Mouse (Mus musculus) hindbrain, embryonic 15.5 days (tissue): ENCODE data around the gene Sfrp4. TPM values are rescaled to one million over a fixed set of nuclear protein-coding genes. Genes with fewer than 3 reads are reported as not detected.
A peak's percentile ranks its signal among the peaks of the same experiment; 100 is the strongest.

Experiments
- ATAC-seq: fragments of 200-750 bp; cut with Nextera tagmentation; 2 replicates; pipeline ENCODE4 v1.8.0; 2017; ENCODE audit warnings: low read depth, moderate number of reproducible peaks, moderate TSS enrichment; ENCODE audit not compliant: low FRiP score
- H3K27ac ChIP-seq: fragments of 300-500 bp; sonication (generic); replicated peaks from 2 replicates; pipeline ENCODE4 v1.5.1; 2015; ENCODE audit warnings: mild to moderate bottlenecking, inconsistent platforms
- H3K27me3 ChIP-seq: fragments of 300-500 bp; sonication (generic); 2 replicates; pipeline ENCODE4 v1.6.1; 2015; ENCODE audit warnings: control low read depth, inconsistent platforms
- H3K36me3 ChIP-seq: fragments of 300-500 bp; sonication (generic); 2 replicates; pipeline ENCODE4 v1.6.1; 2015; ENCODE audit warnings: control low read depth, inconsistent platforms
- H3K4me1 ChIP-seq: fragments of 300-500 bp; sonication (generic); replicated peaks from 2 replicates; pipeline ENCODE4 v1.6.1; 2015; ENCODE audit warnings: control low read depth, inconsistent platforms
- H3K4me2 ChIP-seq: fragments of 300-500 bp; sonication (generic); 2 replicates; pipeline ENCODE4 v1.6.1; 2015; ENCODE audit warnings: moderate library complexity, mild to moderate bottlenecking, inconsistent platforms
- H3K4me3 ChIP-seq: fragments of 300-500 bp; sonication (generic); 2 replicates; pipeline ENCODE4 v1.5.1; 2015; ENCODE audit warnings: mild to moderate bottlenecking, inconsistent platforms
- H3K9ac ChIP-seq: fragments of 300-500 bp; sonication (generic); 2 replicates; pipeline ENCODE4 v1.6.1; 2015; ENCODE audit warnings: inconsistent platforms
- H3K9me3 ChIP-seq: fragments of 300-500 bp; sonication (generic); 2 replicates; pipeline ENCODE4 v1.6.1; 2016; ENCODE audit warnings: control low read depth, inconsistent platforms
- WGBS: fragments of 180-500 bp; shearing (Covaris S2); methylation state at CpG from one replicate; pipeline ENCODE4 v1.1.7; 2015; 5-methylcytosine and 5-hydroxymethylcytosine counted together
- polyA plus RNA-seq: library from polyadenylated mRNA; unstranded; fragments of >200 nt; fragmentation: Nextera tagmentation; extraction: Ambion mirVana; gene quantifications from 2 replicates; pipeline ENCODE4 v1.2.1, GENCODE M21; 2015

Sfrp4 gene
- polyA plus RNA-seq, 1 experiment from 2014 or later, result 3.1 TPM

DNA sequence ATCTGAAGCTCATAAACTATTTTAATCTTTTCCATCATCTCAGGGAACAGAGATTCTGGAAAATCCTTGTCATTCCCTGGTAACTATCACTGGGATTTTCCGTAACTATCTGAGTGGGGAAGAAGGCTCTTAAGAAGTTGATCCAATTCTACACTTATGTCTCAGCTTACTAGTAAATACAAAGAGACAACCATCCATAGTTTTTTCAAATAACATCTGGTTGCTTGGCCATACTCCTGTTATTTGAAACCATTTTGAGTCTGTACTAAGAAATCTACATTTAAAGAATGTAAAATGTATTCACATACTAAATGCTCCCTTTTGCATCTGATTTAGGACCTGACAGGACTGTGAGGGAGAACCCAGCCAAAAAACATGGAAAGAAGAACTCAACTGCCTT, 9.5 kb upstream of the Sfrp4 start:
- 83% methylated on average over 1 of the region's 1 CpGs for WGBS
- Histone ChIP-seq H3K9me3 (no peaks in the 10 kb centered on the region), H3K27me3 (no peaks in the 10 kb centered on the region), H3K4me2 (no peak overlapping the region), H3K27ac (no peak overlapping the region), H3K4me1 (peaks cover 12% of the 10 kb centered on the region), H3K36me3 (no peaks in the 10 kb centered on the region), H3K9ac (no peak overlapping the region), H3K4me3 (no peak overlapping the region)
- no peak for ATAC-seq

GRCm38 (mm10) chr13:19614311-19614710, 8.6 kb upstream of the Sfrp4 start:
- peaks cover 17% of the 10 kb centered on the region for H3K4me1 ChIP-seq
- H3K36me3 ChIP-seq, result no peaks in the 10 kb centered on the region
- no peak overlapping the region for H3K9ac ChIP-seq
- no peak overlapping the region for H3K4me3 ChIP-seq
- H3K4me2 ChIP-seq, result no peak overlapping the region
- H3K27me3 ChIP-seq, result no peaks in the 10 kb centered on the region
- 91% methylated on average over 1 of the region's 1 CpGs for WGBS
- H3K27ac ChIP-seq, result no peak overlapping the region
- no peaks in the 10 kb centered on the region for H3K9me3 ChIP-seq
- ATAC-seq, result no peak

DNA sequence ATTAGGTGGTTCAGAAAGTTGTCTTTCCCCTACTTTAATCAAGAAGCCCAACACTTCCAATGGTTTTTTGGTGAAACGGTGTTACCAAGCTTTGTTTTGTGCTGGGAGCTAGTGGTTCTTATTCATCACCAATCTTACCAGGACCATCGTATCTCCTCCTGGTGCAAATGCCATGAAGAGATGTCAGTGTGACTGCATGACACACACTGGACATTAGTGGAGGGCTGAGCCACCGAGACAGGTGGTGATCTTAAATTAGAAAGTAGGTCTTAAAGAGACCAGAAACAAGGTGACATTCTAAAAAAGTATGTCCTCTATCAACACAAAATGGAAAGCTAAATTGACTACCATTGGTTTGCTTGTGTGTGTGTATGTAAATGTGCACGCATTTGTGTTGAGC, 4.8 kb upstream of the Sfrp4 start:
- H3K27ac ChIP-seq, result no peak overlapping the region
- peak overlapping the region; percentile 81 for H3K4me2 ChIP-seq
- no peaks in the 10 kb centered on the region for H3K9me3 ChIP-seq
- peak overlapping the region; percentile 89; the same call in 1 of the 2 replicates for H3K4me3 ChIP-seq
- H3K9ac ChIP-seq, result no peak overlapping the region
- no peak for ATAC-seq
- no peaks in the 10 kb centered on the region for H3K36me3 ChIP-seq
- H3K27me3 ChIP-seq, result no peaks in the 10 kb centered on the region; the same call in 1 of the 2 replicates
- 93% methylated on average over 4 of the region's 4 CpGs for WGBS
- H3K4me1 ChIP-seq, result peaks cover 19% of the 10 kb centered on the region

GRCm38 (mm10) chr13:19618841-19619215, 4.1 kb upstream of the Sfrp4 start:
- no peaks in the 10 kb centered on the region for H3K9me3 ChIP-seq
- ATAC-seq, result peak; percentile 36; the same call in 1 of the 2 replicates
- H3K36me3 ChIP-seq, result no peaks in the 10 kb centered on the region
- H3K4me2 ChIP-seq, result peak overlapping the region; percentile 81
- H3K4me1 ChIP-seq, result peaks cover 26% of the 10 kb centered on the region
- 1% methylated on average over 5 of the region's 5 CpGs for WGBS
- H3K27ac ChIP-seq, result peak overlapping the region; percentile 92
- H3K9ac ChIP-seq, result peak overlapping the region; percentile 93
- H3K27me3 ChIP-seq, result no peaks in the 10 kb centered on the region; the same call in 1 of the 2 replicates
- peak overlapping the region; percentile 89 for H3K4me3 ChIP-seq

DNA sequence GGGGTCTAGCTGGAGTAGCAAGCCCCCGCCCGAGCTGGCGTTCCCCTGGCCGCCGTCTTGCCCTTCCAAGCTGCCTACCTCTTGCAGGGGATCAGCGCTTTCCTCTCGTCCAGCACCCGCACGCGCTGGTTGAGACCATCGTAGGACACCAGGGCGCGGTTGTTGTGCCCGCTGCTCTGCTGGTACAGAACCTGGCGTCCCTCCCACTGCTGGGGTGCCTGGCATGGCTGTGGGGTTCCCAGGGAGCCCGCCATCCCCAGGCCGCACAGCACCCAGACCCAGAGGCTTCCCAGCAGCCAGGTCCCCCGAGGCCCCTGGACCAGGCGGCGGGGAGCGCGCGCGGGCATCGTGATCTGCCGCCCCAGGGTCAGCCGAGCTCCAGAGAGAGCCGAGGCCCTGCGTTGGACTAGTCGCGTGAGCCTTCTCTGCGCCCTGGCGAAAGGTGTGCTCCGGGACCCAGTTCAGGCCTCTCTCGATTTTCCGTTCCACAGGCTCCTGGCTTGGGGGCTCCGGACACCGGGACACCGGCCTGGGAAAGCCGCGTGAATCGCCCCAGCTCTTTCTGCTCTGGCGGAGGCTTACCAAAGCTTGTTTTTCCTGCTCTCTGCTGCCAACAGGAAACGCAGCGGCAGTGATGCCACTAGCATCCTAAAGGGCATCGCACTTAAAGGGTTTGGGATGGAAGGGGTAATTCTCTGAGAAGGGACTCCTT, 3.5 kb upstream of the Sfrp4 start, which contains the start of gene Epdr1:
Gene Epdr1, minus strand, starts transcription at position 712 of the 712 bp plus-strand sequence.
- WGBS, result under 1% methylated on average over 46 of the region's 46 CpGs
- peak; percentile 85 for ATAC-seq
- no peaks in the 10 kb centered on the region; the same call in 1 of the 2 replicates for H3K27me3 ChIP-seq
- H3K9me3 ChIP-seq, result no peaks in the 10 kb centered on the region
- H3K27ac ChIP-seq, result peak within 1 kb of the TSS; percentile 92
- peaks cover 30% of the 10 kb centered on the region for H3K4me1 ChIP-seq
- H3K9ac ChIP-seq, result peak within 1 kb of the TSS; percentile 93
- peak within 1 kb of the TSS; percentile 89 for H3K4me3 ChIP-seq
- H3K4me2 ChIP-seq, result peak within 1 kb of the TSS; percentile 81
- no peaks in the 10 kb centered on the region for H3K36me3 ChIP-seq

DNA sequence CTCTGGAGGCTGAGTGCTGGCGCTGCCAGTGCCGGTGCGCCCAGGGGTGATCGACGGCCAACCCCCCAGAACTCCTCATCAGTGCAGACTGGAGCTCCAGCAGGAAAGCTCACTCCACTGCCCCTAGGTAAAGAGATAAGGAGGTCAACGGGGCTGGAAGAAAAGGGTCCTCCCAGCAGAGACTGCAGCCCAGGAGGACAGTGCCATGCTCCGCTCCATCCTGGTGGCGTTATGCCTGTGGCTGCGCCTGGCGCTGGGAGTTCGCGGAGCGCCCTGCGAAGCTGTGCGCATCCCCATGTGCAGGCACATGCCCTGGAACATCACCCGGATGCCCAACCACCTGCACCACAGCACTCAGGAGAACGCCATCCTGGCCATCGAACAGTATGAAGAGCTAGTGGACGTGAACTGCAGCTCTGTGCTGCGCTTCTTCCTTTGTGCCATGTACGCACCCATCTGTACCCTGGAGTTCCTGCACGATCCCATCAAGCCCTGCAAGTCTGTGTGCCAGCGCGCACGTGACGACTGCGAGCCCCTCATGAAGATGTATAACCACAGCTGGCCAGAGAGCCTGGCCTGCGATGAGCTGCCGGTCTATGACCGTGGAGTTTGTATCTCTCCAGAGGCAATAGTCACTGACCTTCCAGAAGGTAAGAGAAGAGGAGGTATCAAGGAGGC, 463 bp downstream of the Sfrp4 start:
- Histone ChIP-seq H3K4me1 (peaks cover 24% of the 10 kb centered on the region), H3K9ac (peak overlapping the region; percentile 51), H3K9me3 (no peaks in the 10 kb centered on the region), H3K4me2 (peak overlapping the region; percentile 63), H3K27ac (no peak overlapping the region), H3K4me3 (peak overlapping the region; percentile 45), H3K27me3 (no peaks in the 10 kb centered on the region; the same call in 1 of the 2 replicates), H3K36me3 (no peaks in the 10 kb centered on the region)
- peak; percentile 58 for ATAC-seq
- 14% methylated on average over 30 of the region's 30 CpGs for WGBS

DNA sequence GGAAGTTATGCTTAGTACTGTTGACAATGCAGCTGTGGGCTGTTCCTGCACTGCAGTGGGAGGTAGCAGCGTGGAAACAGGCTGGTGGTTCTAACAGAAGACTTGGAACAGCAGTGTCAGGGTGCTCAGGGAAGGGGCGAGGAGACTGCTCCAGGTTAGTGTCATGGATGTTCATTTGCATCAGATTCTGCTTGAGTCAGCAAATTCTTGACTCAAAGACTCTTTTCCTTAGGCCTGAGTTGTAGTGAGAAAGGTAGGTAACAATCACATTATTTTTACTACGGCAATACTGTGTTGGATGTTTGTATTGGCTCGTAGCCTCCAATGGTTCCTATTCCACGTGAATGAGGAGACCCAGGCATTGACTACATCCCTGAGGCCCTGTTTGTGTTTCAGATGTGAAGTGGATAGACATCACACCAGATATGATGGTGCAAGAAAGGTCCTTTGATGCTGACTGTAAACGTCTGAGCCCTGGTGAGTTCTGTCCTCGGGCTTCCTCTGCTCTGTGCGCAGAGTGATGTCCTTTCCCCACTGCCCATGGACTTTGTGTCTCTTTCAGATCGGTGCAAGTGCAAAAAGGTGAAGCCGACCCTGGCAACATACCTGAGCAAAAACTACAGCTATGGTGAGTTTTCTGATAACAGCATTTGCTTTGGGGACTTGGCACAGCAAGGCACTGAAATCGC, 1.9 kb downstream of the Sfrp4 start:
- 86% methylated on average over 11 of the region's 11 CpGs for WGBS

DNA sequence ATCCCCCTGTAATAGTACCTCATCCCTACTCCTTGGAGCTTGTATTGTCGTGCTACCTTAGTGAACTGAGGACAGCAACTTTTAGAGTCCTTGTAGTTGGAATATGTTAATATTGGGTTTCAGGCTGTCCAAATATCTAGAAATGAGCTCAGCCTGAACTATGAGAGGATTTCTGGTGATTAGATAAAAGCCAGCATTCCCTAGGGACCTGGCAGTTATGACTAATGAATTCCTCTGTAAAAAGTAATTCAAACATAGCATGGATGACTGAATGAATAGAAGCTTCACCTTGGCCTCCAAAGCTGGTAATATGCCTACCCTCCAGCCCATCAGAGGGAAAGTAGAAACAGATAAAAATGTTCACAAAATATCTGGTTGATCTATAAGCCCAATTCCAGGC, 3.6 kb downstream of the Sfrp4 start:
- no peaks in the 10 kb centered on the region for H3K36me3 ChIP-seq
- H3K4me1 ChIP-seq, result peaks cover 19% of the 10 kb centered on the region
- H3K9ac ChIP-seq, result no peak overlapping the region
- H3K27ac ChIP-seq, result no peak overlapping the region
- 83% methylated on average over 1 of the region's 1 CpGs for WGBS
- ATAC-seq, result no peak
- no peak overlapping the region for H3K4me2 ChIP-seq
- H3K9me3 ChIP-seq, result no peaks in the 10 kb centered on the region
- no peaks in the 10 kb centered on the region for H3K27me3 ChIP-seq
- H3K4me3 ChIP-seq, result no peak overlapping the region

More for the DNA sequence above, 1.9 kb downstream of the Sfrp4 start:
- H3K27me3 ChIP-seq, result no peaks in the 10 kb centered on the region; the same call in 1 of the 2 replicates
- no peak overlapping the region for H3K4me3 ChIP-seq
- no peak overlapping the region for H3K9ac ChIP-seq
- peaks cover 19% of the 10 kb centered on the region for H3K4me1 ChIP-seq
- H3K4me2 ChIP-seq, result peak overlapping the region; percentile 7; the same call in 1 of the 2 replicates
- no peaks in the 10 kb centered on the region for H3K36me3 ChIP-seq
- H3K27ac ChIP-seq, result no peak overlapping the region
- ATAC-seq, result no peak
- H3K9me3 ChIP-seq, result no peaks in the 10 kb centered on the region

DNA sequence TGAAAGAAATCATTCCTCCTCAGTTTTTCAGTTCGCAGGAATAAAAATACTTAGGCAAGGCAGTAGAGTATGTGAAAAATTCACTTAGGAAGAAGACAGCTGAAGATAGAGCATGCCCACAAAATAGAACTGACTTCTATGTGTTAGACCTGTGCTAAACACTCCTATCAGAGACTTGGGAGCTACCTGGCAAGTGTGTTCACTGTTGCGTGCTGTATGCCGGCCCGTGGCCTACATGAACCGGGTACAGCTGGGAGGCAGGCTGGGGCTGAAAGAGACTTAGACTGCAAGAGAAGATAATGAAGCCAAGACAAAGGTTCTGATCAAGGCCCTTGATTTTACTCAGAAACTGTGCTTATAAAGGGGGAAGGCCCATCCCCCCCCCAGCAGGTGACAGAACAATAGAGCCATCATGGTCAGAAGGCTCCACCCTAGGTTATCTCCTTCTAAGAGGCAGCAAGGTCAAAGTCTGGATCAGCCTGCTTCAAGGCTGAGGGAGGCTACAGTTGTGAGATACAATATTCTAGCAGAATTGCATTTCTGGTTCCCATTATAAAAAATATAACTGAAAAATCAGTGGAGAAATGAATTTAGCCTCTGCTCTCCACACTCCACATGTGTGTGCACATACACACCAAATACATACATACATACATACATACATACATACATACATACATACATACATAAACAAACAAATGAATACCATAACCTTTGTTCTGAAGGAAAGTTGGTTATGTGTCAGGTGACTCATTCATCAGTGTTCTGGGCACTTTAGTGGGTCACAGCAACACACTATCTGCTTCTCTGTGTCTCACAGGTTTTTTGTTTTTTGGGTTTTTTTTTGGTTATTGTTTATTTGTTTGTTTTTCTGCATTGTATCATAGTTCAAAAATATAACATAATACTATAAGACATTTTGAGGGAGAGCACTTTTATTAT, 8.1 kb downstream of the Sfrp4 start:
- H3K4me3 ChIP-seq, result no peak overlapping the region
- no peaks in the 10 kb centered on the region for H3K9me3 ChIP-seq
- ATAC-seq, result no peak
- no peak overlapping the region for H3K27ac ChIP-seq
- H3K4me1 ChIP-seq, result no peaks in the 10 kb centered on the region
- H3K9ac ChIP-seq, result no peak overlapping the region
- H3K4me2 ChIP-seq, result no peak overlapping the region
- no peaks in the 10 kb centered on the region for H3K36me3 ChIP-seq
- WGBS, result 90% methylated on average over 5 of the region's 5 CpGs
- no peaks in the 10 kb centered on the region for H3K27me3 ChIP-seq

- H3K9ac ChIP-seq, result no peak overlapping the region
- 80% methylated on average over 4 of the region's 4 CpGs for WGBS
These were observed 13.2 kb downstream of the Sfrp4 start for GRCm38 (mm10) chr13:19636131-19636530.

GRCm38 (mm10) chr13:19640203-19640851, 17.4 kb downstream of the Sfrp4 start:
- Histone ChIP-seq H3K27ac (no peak overlapping the region), H3K36me3 (no peaks in the 10 kb centered on the region), H3K4me3 (no peak overlapping the region), H3K4me2 (no peak overlapping the region), H3K9ac (no peak overlapping the region), H3K4me1 (no peaks in the 10 kb centered on the region), H3K27me3 (no peaks in the 10 kb centered on the region), H3K9me3 (no peaks in the 10 kb centered on the region)
- 82% methylated on average over 2 of the region's 2 CpGs for WGBS
- peak; percentile 66; the same call in 1 of the 2 replicates for ATAC-seq

More at GRCm38 (mm10) chr13:19636131-19636530, 13.2 kb downstream of the Sfrp4 start:
- ATAC-seq, result no peak
- Histone ChIP-seq H3K4me3 (no peak overlapping the region), H3K4me2 (no peak overlapping the region), H3K36me3 (no peaks in the 10 kb centered on the region), H3K4me1 (no peaks in the 10 kb centered on the region), H3K27me3 (no peaks in the 10 kb centered on the region), H3K9me3 (no peaks in the 10 kb centered on the region), H3K27ac (no peak overlapping the region)
